Mouse (Mus musculus) intestine, embryonic 16.5 days (tissue): Measurements from ENCODE around the gene Hnf1a. TPM values are rescaled to one million over a fixed set of nuclear protein-coding genes. Genes with fewer than 3 reads are reported as not detected.

Source experiments
- ATAC-seq: fragments of 200-750 bp; cut with Nextera tagmentation; 2 replicates; pipeline ENCODE4 v1.8.0; 2017; ENCODE audit warnings: moderate TSS enrichment, moderate library complexity
- H3K27ac ChIP-seq: fragments of 300-500 bp; sonication (generic); 2 replicates; pipeline ENCODE4 v1.5.1; 2014; ENCODE audit warnings: mild to moderate bottlenecking, low read length
- H3K27me3 ChIP-seq: fragments of 300-500 bp; sonication (generic); replicated peaks from 2 replicates; pipeline ENCODE4 v1.6.1; 2014; ENCODE audit warnings: low read length, control low read depth, mixed read lengths; ENCODE audit not compliant: control insufficient read depth, insufficient read depth
- H3K36me3 ChIP-seq: fragments of 300-500 bp; sonication (generic); 2 replicates; pipeline ENCODE4 v1.6.1; 2014; ENCODE audit warnings: low read length, control low read depth; ENCODE audit not compliant: control insufficient read depth, insufficient read depth
- H3K4me1 ChIP-seq: fragments of 300-500 bp; sonication (generic); 2 replicates; pipeline ENCODE4 v1.6.1; 2014; ENCODE audit warnings: low read length, control low read depth, mixed read lengths; ENCODE audit not compliant: control insufficient read depth, insufficient read depth
- H3K4me2 ChIP-seq: fragments of 300-500 bp; sonication (generic); 2 replicates; pipeline ENCODE4 v1.6.1; 2014; ENCODE audit warnings: low read depth, low read length, control low read depth
- H3K4me3 ChIP-seq: fragments of 300-500 bp; sonication (generic); 2 replicates; pipeline ENCODE4 v1.5.1; 2014; ENCODE audit warnings: mild to moderate bottlenecking, low read length
- H3K9ac ChIP-seq: fragments of 300-500 bp; sonication (generic); 2 replicates; pipeline ENCODE4 v1.6.1; 2014; ENCODE audit warnings: low read depth, low read length
- H3K9me3 ChIP-seq: fragments of 300-500 bp; sonication (generic); 2 replicates; pipeline ENCODE4 v1.6.1; 2016; ENCODE audit warnings: low read length, control low read depth; ENCODE audit not compliant: control insufficient read depth
- WGBS: fragments of 180-500 bp; shearing (Covaris S2); extraction: QIAGEN DNeasy Blood & Tissue Kit; methylation state at CpG from one replicate; pipeline ENCODE4 v1.1.7; 2014; 5-methylcytosine and 5-hydroxymethylcytosine counted together
- polyA plus RNA-seq: library from polyadenylated mRNA; unstranded; fragments of >200 nt; fragmentation: Nextera tagmentation; extraction: Ambion mirVana; gene quantifications from 2 replicates; pipeline ENCODE4 v1.2.1, GENCODE M21; 2015

Gene Hnf1a
- 16.1 and 21.7 TPM in 2 replicates for polyA plus RNA-seq

DNA sequence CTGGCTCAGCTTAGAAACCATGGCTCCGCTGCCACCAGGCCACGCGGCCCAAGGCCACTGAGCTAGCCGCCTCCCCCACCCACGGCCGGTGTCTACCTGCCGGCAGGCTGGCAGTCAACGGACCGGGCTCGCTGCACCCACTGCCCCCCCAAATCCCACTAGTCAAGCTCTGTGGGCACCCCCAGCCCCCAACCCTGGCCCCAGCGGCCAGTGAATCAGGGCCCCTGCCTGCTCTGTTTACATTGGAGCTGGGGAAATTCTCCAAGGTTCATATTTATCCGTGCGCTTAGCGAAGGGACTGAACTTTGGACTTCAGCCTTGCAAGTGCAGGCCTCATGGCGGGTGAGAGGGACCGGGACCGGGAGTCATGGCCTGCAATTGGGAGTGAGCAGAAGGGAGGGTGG lies at the start of gene Hnf1a:
Hnf1a (minus strand) TSS at position 271 of the 404 bp plus-strand sequence.
- H3K27me3 ChIP-seq, result no peaks in the 10 kb centered on the region
- H3K9me3 ChIP-seq, result no peaks in the 10 kb centered on the region
- peak within 1 kb of the TSS; percentile 49 for H3K4me2 ChIP-seq
- peak within 1 kb of the TSS; percentile 66 for H3K4me3 ChIP-seq
- H3K4me1 ChIP-seq, result 0 out of 2 replicates have a peak, but pooled peaks cover 5% of the 10 kb centered on the region
- H3K27ac ChIP-seq, result peak within 1 kb of the TSS; percentile 96
- no peaks in the 10 kb centered on the region for H3K36me3 ChIP-seq
- peak within 1 kb of the TSS; percentile 88 for H3K9ac ChIP-seq
- 39% methylated on average over 17 of the region's 17 CpGs for WGBS
- ATAC-seq, result peak; percentile 72

DNA sequence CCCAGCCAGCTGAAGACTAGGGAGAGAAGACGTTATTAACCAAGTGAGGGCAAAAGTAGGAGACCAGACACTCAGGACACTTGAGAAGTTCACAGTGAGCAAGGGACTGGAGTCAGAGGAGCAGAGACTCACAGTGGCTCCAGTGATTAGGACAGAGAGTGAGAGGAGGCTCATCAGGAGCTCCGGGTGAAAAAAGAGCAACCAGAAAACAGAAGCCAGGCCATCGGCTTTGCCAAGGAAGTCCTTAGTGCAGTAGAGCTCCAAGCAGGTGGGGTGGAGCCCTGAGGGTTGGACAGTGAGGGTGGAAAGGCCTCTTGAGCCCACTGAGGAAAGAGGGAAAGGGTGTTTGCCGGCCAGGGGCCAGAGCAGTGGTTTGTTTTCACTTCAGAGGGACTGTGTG lies 47.9 kb upstream of the Hnf1a start:
- 0 out of 2 replicates have a peak overlapping the region, but pooled peaks have one; percentile 2 for H3K4me2 ChIP-seq
- WGBS, result 41% methylated on average over 4 of the region's 4 CpGs
- H3K9me3 ChIP-seq, result no peaks in the 10 kb centered on the region
- 0 out of 2 replicates have a peak, but pooled peaks have one; percentile 16 for ATAC-seq
- no peak overlapping the region for H3K4me3 ChIP-seq
- no peak overlapping the region for H3K9ac ChIP-seq
- H3K27ac ChIP-seq, result peak overlapping the region; percentile 61
- no peaks in the 10 kb centered on the region for H3K27me3 ChIP-seq
- H3K36me3 ChIP-seq, result no peaks in the 10 kb centered on the region
- H3K4me1 ChIP-seq, result peaks cover 22% of the 10 kb centered on the region

DNA sequence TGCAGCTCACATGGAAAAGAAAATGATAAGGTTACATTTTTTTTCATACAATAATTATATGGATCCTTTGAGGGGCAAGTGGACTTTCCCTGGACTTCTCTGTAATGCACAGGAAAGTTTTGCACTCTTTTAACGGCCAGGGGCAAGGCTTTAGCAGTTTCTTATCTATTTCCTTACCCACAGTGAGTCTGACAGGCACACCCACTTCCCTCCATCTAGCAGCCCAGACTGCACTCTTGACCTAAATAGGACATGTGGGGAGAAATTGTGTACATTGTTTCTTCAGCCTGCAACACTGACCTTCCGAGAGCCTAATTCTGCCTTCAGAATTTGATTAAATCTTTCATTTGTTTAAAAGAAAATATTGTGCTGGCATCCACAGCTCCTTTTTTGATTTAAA lies 47.4 kb upstream of the Hnf1a start:
- Histone ChIP-seq H3K36me3 (no peaks in the 10 kb centered on the region), H3K4me2 (no peak overlapping the region; the same call in 1 of the 2 replicates), H3K4me1 (peaks cover 25% of the 10 kb centered on the region), H3K9me3 (no peaks in the 10 kb centered on the region), H3K4me3 (no peak overlapping the region), H3K27ac (no peak overlapping the region), H3K27me3 (no peaks in the 10 kb centered on the region), H3K9ac (no peak overlapping the region)
- ATAC-seq, result peak; percentile 70
- WGBS, result 13% methylated on average over 2 of the region's 2 CpGs

DNA sequence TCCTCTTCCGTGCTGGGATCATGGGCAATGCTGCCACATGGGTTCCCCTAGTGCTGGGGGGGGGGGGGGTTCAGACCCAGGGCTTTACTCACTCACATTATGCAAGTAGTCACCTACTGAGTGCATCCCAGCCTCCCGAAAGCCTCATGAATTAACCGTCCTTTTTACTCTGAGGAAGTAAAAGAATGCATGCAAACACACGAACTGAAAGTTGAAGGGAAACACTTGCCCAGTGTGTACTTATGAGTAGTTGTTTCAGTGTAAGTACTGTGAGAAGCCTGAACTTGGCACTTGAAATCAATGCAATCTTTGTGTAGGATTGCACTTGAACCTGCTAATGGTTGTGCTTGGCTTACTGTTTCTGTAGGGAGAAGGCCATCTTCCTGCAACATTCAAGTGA lies 44.2 kb upstream of the Hnf1a start:
- WGBS, result 52% methylated on average over 4 of the region's 4 CpGs
- Histone ChIP-seq H3K9ac (no peak overlapping the region), H3K27me3 (no peaks in the 10 kb centered on the region), H3K36me3 (no peaks in the 10 kb centered on the region), H3K9me3 (no peaks in the 10 kb centered on the region), H3K4me3 (no peak overlapping the region), H3K4me1 (peaks cover 34% of the 10 kb centered on the region), H3K4me2 (no peak overlapping the region), H3K27ac (no peak overlapping the region)
- ATAC-seq, result no peak

DNA sequence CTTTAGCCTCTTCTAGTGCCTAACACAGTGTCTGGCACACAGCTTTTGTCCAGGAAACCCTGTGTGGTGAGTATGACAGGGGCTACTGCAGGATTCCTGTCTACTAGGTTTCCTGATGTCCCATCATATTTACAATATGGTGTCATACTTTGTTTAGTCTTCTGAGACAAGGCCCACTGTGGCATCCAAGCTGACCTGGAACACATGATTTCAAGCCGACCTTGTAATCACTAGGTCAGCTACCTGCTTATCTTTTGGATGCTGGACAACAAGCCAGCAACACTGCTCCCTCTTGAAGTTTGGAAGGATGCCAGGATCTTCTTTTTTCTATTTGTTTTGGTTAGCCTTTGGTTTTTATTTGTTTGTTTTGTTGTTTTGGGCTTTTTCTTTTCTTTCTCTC lies 43.7 kb upstream of the Hnf1a start:
- H3K4me1 ChIP-seq, result peaks cover 35% of the 10 kb centered on the region
- H3K9ac ChIP-seq, result no peak overlapping the region
- H3K4me2 ChIP-seq, result no peak overlapping the region
- no peak overlapping the region for H3K4me3 ChIP-seq
- no peak overlapping the region for H3K27ac ChIP-seq
- no peaks in the 10 kb centered on the region for H3K36me3 ChIP-seq
- no peak for ATAC-seq
- no peaks in the 10 kb centered on the region for H3K9me3 ChIP-seq
- WGBS, result 25% methylated on average over 1 of the region's 1 CpGs
- H3K27me3 ChIP-seq, result no peaks in the 10 kb centered on the region

DNA sequence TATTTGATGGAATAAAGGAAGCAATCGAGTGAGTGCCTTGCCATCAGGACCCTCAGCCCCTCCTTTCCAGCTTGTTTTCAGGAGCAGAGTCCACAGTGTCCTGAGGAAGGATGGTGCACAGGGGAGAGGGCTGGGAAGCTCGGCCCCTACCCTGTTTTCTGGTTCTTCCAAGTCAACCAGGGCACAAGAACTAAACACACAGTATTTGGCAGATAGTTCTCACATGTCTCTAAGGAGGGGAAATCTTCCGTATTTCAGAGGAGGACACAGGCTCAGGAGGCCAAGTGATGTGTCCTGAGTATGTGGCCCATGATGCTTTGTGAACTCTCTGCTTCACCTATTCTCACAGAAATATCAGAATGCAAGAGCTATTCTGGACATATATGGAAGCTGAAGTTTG lies 42.5 kb upstream of the Hnf1a start:
- H3K9me3 ChIP-seq, result no peaks in the 10 kb centered on the region
- no peak overlapping the region; the same call in 1 of the 2 replicates for H3K4me3 ChIP-seq
- H3K4me2 ChIP-seq, result 0 out of 2 replicates have a peak overlapping the region, but pooled peaks have one; percentile 89
- 62% methylated on average over 3 of the region's 3 CpGs for WGBS
- H3K4me1 ChIP-seq, result peaks cover 31% of the 10 kb centered on the region
- no peaks in the 10 kb centered on the region for H3K36me3 ChIP-seq
- no peak overlapping the region for H3K9ac ChIP-seq
- no peak overlapping the region for H3K27ac ChIP-seq
- no peak for ATAC-seq
- no peaks in the 10 kb centered on the region for H3K27me3 ChIP-seq

DNA sequence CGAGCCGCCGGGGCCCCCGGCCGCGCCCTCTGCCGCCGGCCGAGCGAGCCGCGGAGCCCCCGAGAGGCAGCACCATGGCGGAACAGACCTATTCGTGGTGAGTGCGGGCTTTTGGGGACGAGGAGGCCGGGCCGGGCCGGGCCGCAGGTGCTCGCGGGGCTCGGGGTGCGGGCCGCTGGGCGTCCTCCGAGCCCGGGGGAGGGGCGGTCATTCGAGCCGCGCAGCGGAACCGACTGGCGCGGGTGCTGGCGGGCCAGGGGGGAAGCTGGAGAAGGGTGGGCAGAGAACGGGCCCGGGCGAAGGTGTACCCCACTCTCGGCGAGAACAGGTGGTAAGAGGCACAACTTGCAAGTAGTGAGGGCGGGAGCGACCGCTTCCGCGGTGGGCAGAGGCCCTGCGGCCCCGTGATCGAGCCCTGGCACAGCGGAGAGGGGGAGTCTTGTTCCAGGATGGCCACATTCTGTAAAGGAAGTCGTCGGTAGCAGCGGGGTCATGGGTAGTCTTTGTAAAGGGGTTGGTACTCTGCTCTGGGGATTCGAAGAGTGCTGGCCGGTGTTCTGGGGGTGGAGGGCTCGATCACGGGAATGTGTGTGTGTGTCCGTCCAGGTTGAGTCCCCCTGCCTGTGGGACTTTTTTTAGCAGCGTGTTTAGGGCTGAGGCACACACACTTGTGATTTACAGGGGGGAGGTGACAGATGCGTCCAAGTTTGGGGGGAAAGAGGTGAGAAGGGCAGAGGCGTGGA lies 40.8 kb upstream of the Hnf1a start:
- Histone ChIP-seq H3K4me3 (peak overlapping the region; percentile 99), H3K27me3 (no peaks in the 10 kb centered on the region), H3K36me3 (no peaks in the 10 kb centered on the region), H3K4me2 (peak overlapping the region; percentile 89), H3K27ac (peak overlapping the region; percentile 89), H3K9me3 (no peaks in the 10 kb centered on the region), H3K9ac (peak overlapping the region; percentile 99), H3K4me1 (peaks cover 21% of the 10 kb centered on the region)
- ATAC-seq, result peak; percentile 36
- WGBS, result under 1% methylated on average over 62 of the region's 63 CpGs

DNA sequence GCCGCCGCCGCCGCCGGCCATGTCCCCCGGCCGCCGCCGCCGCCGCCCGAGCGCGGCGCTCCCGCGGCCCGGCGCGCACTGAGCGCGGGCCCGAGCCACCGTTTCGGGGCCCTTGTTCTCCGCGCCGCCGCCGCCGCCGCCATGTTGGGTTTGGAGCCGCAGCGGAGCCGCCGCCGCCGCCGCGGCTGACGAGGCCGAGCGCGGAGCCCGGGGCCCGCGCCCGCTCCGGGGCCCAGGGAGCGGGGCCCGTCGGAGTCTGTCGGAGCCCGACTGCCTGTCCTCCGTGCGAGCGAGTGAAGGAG lies 40.3 kb upstream of the Hnf1a start:
- H3K9ac ChIP-seq, result peak overlapping the region; percentile 99
- peak; percentile 50 for ATAC-seq
- WGBS, result 0% methylated on average over 17 of the region's 57 CpGs
- H3K4me2 ChIP-seq, result 0 out of 2 replicates have a peak overlapping the region, but pooled peaks have one; percentile 89
- H3K9me3 ChIP-seq, result no peaks in the 10 kb centered on the region
- H3K27ac ChIP-seq, result peak overlapping the region; percentile 89
- H3K4me3 ChIP-seq, result peak overlapping the region; percentile 99
- no peaks in the 10 kb centered on the region for H3K27me3 ChIP-seq
- no peaks in the 10 kb centered on the region for H3K36me3 ChIP-seq
- H3K4me1 ChIP-seq, result peaks cover 19% of the 10 kb centered on the region

DNA sequence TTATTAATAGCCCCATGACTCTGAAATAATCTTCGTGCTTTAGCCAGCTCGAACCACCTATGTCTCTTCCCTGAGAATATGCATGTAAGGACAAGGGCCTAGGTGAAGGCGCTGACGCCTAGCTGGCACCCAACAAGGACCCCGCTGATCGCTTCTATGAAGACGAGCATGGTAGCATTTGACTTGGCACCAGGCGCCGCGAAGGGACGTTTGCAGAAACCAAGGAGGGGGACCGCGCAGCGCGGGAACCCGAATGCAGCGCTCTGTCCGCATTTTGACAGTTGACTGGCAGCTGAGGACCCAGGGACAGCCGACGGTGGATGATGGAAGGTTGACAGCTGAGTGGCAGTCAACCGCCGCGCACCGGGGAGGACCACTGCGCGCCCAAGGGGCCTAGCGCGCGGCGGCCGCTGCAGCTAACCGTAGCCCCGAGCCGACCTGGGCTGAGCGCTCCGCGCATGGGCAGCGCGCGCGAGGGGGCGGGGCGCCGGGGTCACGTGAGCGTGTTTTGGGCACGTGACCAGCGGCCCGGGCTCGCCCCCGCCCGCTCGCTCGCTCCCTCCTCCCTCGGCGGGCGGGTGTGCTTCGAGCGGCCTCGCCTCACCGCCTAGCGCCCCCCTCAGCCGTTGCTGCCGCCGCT lies 39.8 kb upstream of the Hnf1a start, which contains the start of gene Sppl3:
Sppl3 (plus strand) TSS at position 561 of the 640 bp plus-strand sequence.
- peak within 1 kb of the TSS; percentile 99 for H3K9ac ChIP-seq
- WGBS, result 1% methylated on average over 58 of the region's 65 CpGs
- H3K4me1 ChIP-seq, result peaks cover 19% of the 10 kb centered on the region
- peak; percentile 91 for ATAC-seq
- no peaks in the 10 kb centered on the region for H3K27me3 ChIP-seq
- H3K4me3 ChIP-seq, result peak within 1 kb of the TSS; percentile 99
- H3K36me3 ChIP-seq, result no peaks in the 10 kb centered on the region
- H3K27ac ChIP-seq, result peak within 1 kb of the TSS; percentile 89
- H3K4me2 ChIP-seq, result peak within 1 kb of the TSS; percentile 91
- no peaks in the 10 kb centered on the region for H3K9me3 ChIP-seq
